Mouse (Mus musculus) limb, embryonic 14.5 days (tissue): ENCODE results near the gene Med20. TPM values are rescaled to one million over a fixed set of nuclear protein-coding genes. Genes with fewer than 3 reads are reported as not detected.

Experiments
- ATAC-seq: fragments of 200-750 bp; cut with Nextera tagmentation; 2 replicates; pipeline ENCODE4 v1.8.0; 2017; ENCODE audit warnings: low read depth, moderate number of reproducible peaks, moderate TSS enrichment; ENCODE audit not compliant: low FRiP score
- DNase-seq: peaks from one replicate; pipeline ENCODE4 v3.0.0-alpha.2; 2015; ENCODE audit warnings: low spot score
- H3K27ac ChIP-seq: fragments of 300-500 bp; sonication (generic); replicated peaks from 2 replicates; pipeline ENCODE4 v1.5.1; 2014; ENCODE audit warnings: low read depth, mild to moderate bottlenecking, low read length, moderate library complexity, mixed read lengths
- H3K27me3 ChIP-seq: fragments of 300-500 bp; sonication (generic); 2 replicates; pipeline ENCODE4 v1.6.1; 2014; ENCODE audit warnings: low read length, mixed read lengths; ENCODE audit not compliant: control insufficient read depth, insufficient read depth
- H3K36me3 ChIP-seq: fragments of 300-500 bp; sonication (generic); 2 replicates; pipeline ENCODE4 v1.6.1; 2014; ENCODE audit warnings: mild to moderate bottlenecking, low read length, moderate library complexity, mixed read lengths; ENCODE audit not compliant: control insufficient read depth, insufficient read depth
- H3K4me1 ChIP-seq: fragments of 300-500 bp; sonication (generic); 2 replicates; pipeline ENCODE4 v1.6.1; 2014; ENCODE audit warnings: antibody characterized with exemption, low read length, mixed read lengths; ENCODE audit not compliant: control insufficient read depth, insufficient read depth
- H3K4me2 ChIP-seq: fragments of 300-500 bp; sonication (generic); replicated peaks from 2 replicates; pipeline ENCODE4 v1.6.1; 2014; ENCODE audit warnings: low read depth, mild to moderate bottlenecking, low read length, moderate library complexity; ENCODE audit not compliant: severe bottlenecking
- H3K4me3 ChIP-seq: fragments of 300-500 bp; sonication (generic); replicated peaks from 2 replicates; pipeline ENCODE4 v1.5.1; 2014; ENCODE audit warnings: low read length
- H3K9ac ChIP-seq: fragments of 300-500 bp; sonication (generic); 2 replicates; pipeline ENCODE4 v1.6.1; 2014; ENCODE audit warnings: mild to moderate bottlenecking, low read depth, low read length, moderate library complexity; ENCODE audit not compliant: severe bottlenecking
- H3K9me3 ChIP-seq: fragments of 300-500 bp; sonication (generic); 2 replicates; pipeline ENCODE4 v1.6.1; 2016; ENCODE audit warnings: low read length; ENCODE audit not compliant: control insufficient read depth
- POLR2A ChIP-seq: fragments of 200-500 bp; IDR thresholded peaks from 2 replicates; pipeline ENCODE4 v1.8.0; 2012; ENCODE audit warnings: inconsistent platforms, mild to moderate bottlenecking, moderate library complexity, borderline replicate concordance; ENCODE audit not compliant: insufficient read depth, insufficient read length; ENCODE audit errors: extremely low read depth
- WGBS: fragments of 180-500 bp; shearing (Covaris S2); extraction: QIAGEN DNeasy Blood & Tissue Kit; methylation state at CpG from one replicate; pipeline ENCODE4 v1.1.7; 2014; 5-methylcytosine and 5-hydroxymethylcytosine counted together
- polyA plus RNA-seq, 2 experiments: library from polyadenylated mRNA; depleted of rRNA in 1 of 2; stranded (reverse) in 1 of 2; unstranded in 1 of 2; fragments of >200 nt; fragmentation: Nextera tagmentation in 1 of 2; extraction: Ambion mirVana in 1 of 2; gene quantifications; 2 replicates each; pipeline versions ENCODE4 v1.2.1 to v1.2.3; 2012 to 2014

Gene Med20
- polyA plus RNA-seq, 2 experiments = 50.6 to 59.5 TPM

- H3K36me3 ChIP-seq = no peaks in the 10 kb centered on the region
- 78% methylated on average over 6 of the region's 6 CpGs for WGBS
- H3K4me2 ChIP-seq = no peak overlapping the region
- H3K9ac ChIP-seq = no peak overlapping the region
- no peak overlapping the region for H3K4me3 ChIP-seq
- no peak overlapping the region for H3K27ac ChIP-seq
- ATAC-seq = no peak
- H3K4me1 ChIP-seq = no peaks in the 10 kb centered on the region
- TF ChIP-seq POLR2A = no peak
- no peaks in the 10 kb centered on the region for H3K27me3 ChIP-seq
- DNase-seq = no peak
- no peaks in the 10 kb centered on the region for H3K9me3 ChIP-seq
Measured at GRCm38 (mm10) chr17:47578655-47579054, 32.7 kb upstream of the Med20 start.

GRCm38 (mm10) chr17:47580962-47581361, 30.4 kb upstream of the Med20 start:
- no peaks in the 10 kb centered on the region for H3K27me3 ChIP-seq
- H3K4me2 ChIP-seq = no peak overlapping the region
- H3K27ac ChIP-seq = no peak overlapping the region
- no peaks in the 10 kb centered on the region for H3K36me3 ChIP-seq
- TF ChIP-seq POLR2A = no peak
- H3K4me3 ChIP-seq = no peak overlapping the region
- no peaks in the 10 kb centered on the region for H3K9me3 ChIP-seq
- H3K4me1 ChIP-seq = no peaks in the 10 kb centered on the region
- ATAC-seq = no peak
- 74% methylated on average over 4 of the region's 4 CpGs for WGBS
- DNase-seq = no peak
- H3K9ac ChIP-seq = no peak overlapping the region

- Histone ChIP-seq H3K4me1 (no peaks in the 10 kb centered on the region; the same call in 1 of the 2 replicates), H3K9ac (no peak overlapping the region), H3K4me3 (no peak overlapping the region), H3K9me3 (no peaks in the 10 kb centered on the region), H3K27me3 (no peaks in the 10 kb centered on the region), H3K27ac (no peak overlapping the region), H3K36me3 (no peaks in the 10 kb centered on the region), H3K4me2 (no peak overlapping the region)
- no peak for TF ChIP-seq POLR2A
- 68% methylated on average over 8 of the region's 8 CpGs for WGBS
- ATAC-seq = no peak
- DNase-seq = no peak
Measured at GRCm38 (mm10) chr17:47588517-47588916, 22.9 kb upstream of the Med20 start.

- no peaks in the 10 kb centered on the region for H3K9me3 ChIP-seq
- ATAC-seq = no peak
- no peaks in the 10 kb centered on the region for H3K27me3 ChIP-seq
- H3K27ac ChIP-seq = no peak overlapping the region
- H3K9ac ChIP-seq = no peak overlapping the region
- H3K36me3 ChIP-seq = peaks cover 3% of the 10 kb centered on the region; the same call in 1 of the 2 replicates
- no peak overlapping the region for H3K4me3 ChIP-seq
- H3K4me1 ChIP-seq = peaks cover 2% of the 10 kb centered on the region
- no peak for TF ChIP-seq POLR2A
- DNase-seq = no peak
- H3K4me2 ChIP-seq = no peak overlapping the region
- 85% methylated on average over 3 of the region's 3 CpGs for WGBS
Measured at GRCm38 (mm10) chr17:47591073-47591472, 20.3 kb upstream of the Med20 start.

DNA sequence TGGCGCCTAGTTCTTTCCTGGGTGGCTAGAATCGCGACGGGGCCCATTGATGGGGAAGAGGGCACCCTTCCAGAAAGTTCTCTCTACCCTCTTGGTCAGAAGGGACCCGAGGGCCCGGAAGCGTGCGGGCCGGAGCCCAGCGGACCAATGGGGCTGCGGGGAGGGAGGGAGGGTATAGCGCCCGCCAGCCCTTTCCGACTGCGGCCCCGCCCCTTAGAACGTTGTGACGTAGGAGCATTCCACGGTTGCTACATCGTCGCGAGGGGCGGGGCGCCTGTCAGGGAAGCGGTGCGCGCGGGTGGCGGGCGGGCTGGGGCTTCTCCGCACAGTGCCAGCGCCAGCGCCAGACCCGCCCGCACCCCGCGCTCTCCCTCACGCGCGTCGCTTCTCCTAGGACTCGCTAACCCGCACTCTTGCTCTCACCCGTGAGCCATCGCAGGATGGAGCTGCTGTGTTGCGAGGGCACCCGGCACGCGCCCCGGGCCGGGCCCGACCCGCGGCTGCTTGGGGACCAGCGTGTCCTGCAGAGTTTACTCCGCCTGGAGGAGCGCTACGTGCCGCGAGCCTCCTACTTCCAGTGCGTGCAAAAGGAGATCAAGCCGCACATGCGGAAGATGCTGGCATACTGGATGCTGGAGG, 18.0 kb upstream of the Med20 start:
- TF ChIP-seq POLR2A = 0 out of 2 replicates have a peak, but pooled peaks have one; percentile 53
- DNase-seq (peak; percentile 97), ATAC-seq (peak; percentile 84)
- Histone ChIP-seq H3K4me2 (peak overlapping the region; percentile 89), H3K9me3 (no peaks in the 10 kb centered on the region), H3K9ac (peak overlapping the region; percentile 82), H3K27ac (peak overlapping the region; percentile 96), H3K4me3 (peak overlapping the region; percentile 90), H3K27me3 (no peaks in the 10 kb centered on the region), H3K36me3 (peaks cover 25% of the 10 kb centered on the region), H3K4me1 (peaks cover 24% of the 10 kb centered on the region)
- WGBS = 1% methylated on average over 42 of the region's 63 CpGs

DNA sequence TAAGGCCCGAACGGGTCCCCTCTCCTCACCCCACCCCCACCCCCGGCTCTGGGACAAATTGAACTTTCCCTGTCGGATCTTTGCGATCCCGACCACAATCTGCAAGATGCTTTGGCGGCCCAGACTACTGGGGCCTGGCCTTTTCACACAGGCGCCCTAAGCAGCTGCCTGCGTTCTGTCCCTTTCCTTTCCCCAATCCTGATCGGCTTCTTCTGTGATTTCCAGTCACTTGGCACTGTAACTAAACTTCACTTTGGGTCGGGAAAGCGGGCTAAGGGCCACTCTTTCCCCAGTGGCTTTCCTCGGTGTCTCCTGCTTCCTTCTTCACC, 17.6 kb upstream of the Med20 start:
- DNase-seq (peak; percentile 38), ATAC-seq (no peak)
- TF ChIP-seq POLR2A = no peak

More for the DNA sequence above, 17.6 kb upstream of the Med20 start:
- peak overlapping the region; percentile 96 for H3K27ac ChIP-seq
- no peaks in the 10 kb centered on the region for H3K9me3 ChIP-seq
- H3K4me1 ChIP-seq = peaks cover 24% of the 10 kb centered on the region
- H3K36me3 ChIP-seq = peaks cover 30% of the 10 kb centered on the region
- H3K4me2 ChIP-seq = peak overlapping the region; percentile 89
- peak overlapping the region; percentile 82 for H3K9ac ChIP-seq
- 0% methylated on average over 13 of the region's 13 CpGs for WGBS
- H3K4me3 ChIP-seq = peak overlapping the region; percentile 90
- no peaks in the 10 kb centered on the region for H3K27me3 ChIP-seq
